Mouse (Mus musculus) heart, postnatal 14 days (tissue): Measurements from ENCODE around the gene Ppp1r12b. TPM values are rescaled to one million over a fixed set of nuclear protein-coding genes. Genes with fewer than 3 reads are reported as not detected.
A peak's percentile ranks its signal among the peaks of the same experiment; 100 is the strongest.

Source experiments
- DNase-seq, 2 experiments: peaks; one replicate each; pipeline ENCODE4 v3.0.0; 2021 to 2022
- intact Hi-C: fragments of 180-260 bp; cut with DNase I; formaldehyde crosslinking; loops from one replicate; pipeline ENCODE4 v1.15.1; 2025
- long read RNA-seq, 2 experiments: library from polyadenylated mRNA; stranded (forward); transcript quantifications; one replicate each; pipeline ENCODE4 v2.0.0; 2021
- total RNA-seq, 2 experiments: library from RNA; stranded (reverse); gene quantifications; 2 replicates each; pipeline ENCODE4 v1.2.3; 2021

Ppp1r12b gene
- total RNA-seq = 100 to 1,000 TPM; 140 to 142 TPM
- long read RNA-seq, experiment 1, partial matches to known transcripts = 0 of 38 reads
- long read RNA-seq, experiment 1, other reads (novel, unspliced or antisense) = 38 of 38 reads
- long read RNA-seq, experiment 2, partial matches to known transcripts = 3 of 31 reads
- long read RNA-seq, experiment 2, other reads (novel, unspliced or antisense) = 28 of 31 reads

DNA sequence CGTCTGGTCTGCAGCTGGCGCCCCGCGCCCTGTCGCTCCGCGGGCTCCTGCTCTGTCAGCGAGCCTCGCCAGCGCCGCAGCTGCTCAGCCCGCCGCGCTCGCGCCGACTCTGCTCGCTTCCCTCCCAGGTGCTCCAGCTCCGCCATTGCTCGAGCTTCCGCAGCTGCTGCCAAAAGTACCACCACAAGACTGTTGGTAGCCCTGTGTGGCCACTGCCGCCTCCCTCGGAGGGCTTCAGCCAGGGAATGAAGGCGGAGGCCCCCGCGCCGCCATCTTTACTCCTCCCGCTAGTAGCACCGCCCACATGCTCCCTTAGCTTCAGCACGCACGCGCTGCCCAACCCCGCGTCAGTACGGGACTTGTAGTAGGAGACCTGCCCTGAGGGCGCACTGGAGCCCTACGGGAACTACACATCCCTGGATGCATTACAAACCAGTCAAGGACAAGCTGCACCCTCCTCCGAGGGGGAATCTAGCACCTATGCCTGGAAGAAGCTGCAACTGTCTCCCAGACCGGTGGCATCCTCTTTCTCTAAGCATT lies at the start of gene Ppp1r12b:
Ppp1r12b (minus strand) TSS at position 306 of the 540 bp plus-strand sequence.
- intact Hi-C loops = no loop called here
- DNase-seq = peak; percentile 93 to 95

DNA sequence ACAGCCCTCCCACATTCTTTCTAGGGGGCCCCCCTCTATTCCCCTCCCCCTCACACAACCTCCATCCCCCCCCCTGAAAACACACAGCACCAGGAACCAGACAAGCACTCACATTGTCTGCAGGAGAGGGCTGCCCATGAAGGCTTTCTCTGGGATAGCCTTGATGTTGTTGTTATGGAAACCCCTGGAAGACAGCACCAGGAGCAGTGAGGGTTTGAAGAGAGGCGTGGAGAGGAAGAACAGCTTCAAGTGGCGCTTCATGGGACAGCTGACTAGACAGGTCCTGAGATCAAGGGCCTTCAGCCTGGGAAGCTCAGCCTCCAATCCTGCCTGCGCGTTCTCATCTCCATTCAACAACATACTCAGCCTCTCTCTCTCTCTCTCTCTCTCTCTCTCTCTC lies 47.6 kb upstream of the Ppp1r12b start:
- intact Hi-C loops = loop anchor here (2.0 kb wide), 1 partner anchor 19 kb away; no protein-coding TSS in a partner anchor

DNA sequence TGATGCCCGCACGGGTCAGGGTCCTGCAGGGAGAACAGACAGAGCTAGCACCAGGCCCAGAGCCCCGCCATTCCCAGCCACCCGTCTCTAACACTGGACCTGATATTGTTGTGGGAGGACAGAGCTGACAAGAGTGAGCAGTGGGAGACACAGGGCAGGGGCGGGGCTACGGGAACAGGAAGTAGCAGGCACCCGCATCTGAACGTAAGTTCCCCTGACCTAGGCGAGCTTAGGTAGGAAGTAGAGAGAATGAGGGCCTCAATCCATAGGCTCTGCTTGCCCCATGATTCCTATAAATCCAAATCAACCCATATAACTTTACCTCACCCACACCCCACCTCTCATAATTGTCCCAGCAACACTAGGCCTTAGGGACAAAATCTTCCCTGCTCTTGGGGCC lies 44.8 kb upstream of the Ppp1r12b start:
- DNase-seq = no peak
- intact Hi-C loops = no loop called here

More for the DNA sequence above, 47.6 kb upstream of the Ppp1r12b start:
- DNase-seq = no peak

DNA sequence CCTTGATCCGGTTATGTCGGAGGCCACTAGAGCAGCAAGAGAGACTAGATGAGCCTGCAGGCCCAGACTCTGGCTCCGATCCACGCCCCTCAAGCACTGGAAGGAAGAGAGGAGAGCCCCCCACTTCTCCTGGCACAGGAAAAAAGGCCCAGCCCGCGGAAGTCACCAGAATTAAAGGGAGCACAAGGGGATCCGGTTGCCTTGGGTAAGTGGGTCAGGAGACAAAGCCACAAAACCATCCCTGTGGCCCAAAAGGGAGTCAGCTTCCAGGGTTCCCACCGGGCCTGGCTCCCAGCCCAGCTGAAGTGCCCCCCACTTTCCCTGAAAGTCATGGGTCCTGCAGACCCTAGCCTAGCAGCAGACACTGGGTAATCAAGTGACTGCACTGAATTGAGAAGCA lies 42.5 kb upstream of the Ppp1r12b start:
- intact Hi-C loops = no loop called here
- DNase-seq = no peak

DNA sequence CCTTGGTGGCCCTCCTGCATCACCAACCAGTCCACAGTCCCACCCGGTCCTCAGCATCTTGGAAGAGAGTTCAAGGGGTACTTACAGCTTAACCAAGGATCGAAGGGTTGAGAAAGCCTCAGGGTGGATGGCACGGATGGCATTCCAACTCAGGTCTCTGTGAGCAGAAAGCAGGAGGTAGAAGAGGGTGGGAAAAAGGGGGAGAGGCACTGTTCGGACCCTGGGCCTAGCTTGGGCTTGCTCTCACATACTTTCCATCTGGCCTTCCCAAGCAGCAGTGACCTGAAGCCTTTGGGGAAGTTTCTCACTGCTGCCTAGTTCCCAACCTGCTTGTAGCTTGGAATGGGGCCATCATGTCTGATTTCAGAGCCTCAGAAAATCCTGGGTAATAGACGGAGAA lies 41.8 kb upstream of the Ppp1r12b start:
- no peak for DNase-seq
- intact Hi-C loops = no loop called here

DNA sequence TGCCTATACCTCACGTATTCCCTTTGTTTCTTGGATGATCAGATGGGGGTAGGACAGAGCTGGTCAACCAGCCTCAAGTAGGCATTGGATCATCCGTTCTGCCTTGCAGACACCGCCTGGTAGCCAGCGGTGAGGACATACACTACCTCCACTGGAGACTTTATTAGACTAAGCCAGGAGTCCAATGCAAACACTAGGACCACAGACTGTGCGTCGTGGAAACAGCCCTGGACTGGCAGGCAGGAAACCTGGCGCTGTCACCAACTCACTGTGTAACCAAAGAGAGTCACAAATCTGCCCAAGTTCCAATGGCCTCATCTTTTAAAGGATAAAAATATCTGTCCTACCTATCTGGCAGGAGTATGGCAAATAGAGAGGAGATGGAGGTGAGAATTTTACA lies 40.7 kb upstream of the Ppp1r12b start:
- intact Hi-C loops = no loop called here

DNA sequence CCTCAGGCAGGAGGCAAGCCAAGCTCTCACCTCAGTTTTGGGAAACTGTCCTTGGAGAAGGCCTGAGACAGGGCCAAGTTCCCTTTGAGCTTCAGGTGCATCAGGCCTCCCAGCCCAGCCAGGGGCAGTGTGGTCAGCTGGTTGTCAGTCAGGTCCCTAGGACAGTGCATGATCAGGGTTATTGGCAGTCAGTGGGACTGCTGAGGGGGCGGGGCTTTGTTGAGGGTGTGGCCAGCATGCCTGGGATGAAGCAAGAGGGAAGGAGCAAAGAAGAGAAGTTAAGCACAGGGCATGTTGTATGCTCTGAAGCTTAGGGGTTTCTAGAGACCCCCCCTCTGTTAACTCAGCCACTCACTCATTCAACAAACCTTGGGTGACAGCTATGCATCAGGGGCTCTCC lies 40.2 kb upstream of the Ppp1r12b start:
- peak in 1 of 2 experiments; percentile 20 for DNase-seq
- intact Hi-C loops = no loop called here

More for the DNA sequence above, 40.7 kb upstream of the Ppp1r12b start:
- DNase-seq = no peak

DNA sequence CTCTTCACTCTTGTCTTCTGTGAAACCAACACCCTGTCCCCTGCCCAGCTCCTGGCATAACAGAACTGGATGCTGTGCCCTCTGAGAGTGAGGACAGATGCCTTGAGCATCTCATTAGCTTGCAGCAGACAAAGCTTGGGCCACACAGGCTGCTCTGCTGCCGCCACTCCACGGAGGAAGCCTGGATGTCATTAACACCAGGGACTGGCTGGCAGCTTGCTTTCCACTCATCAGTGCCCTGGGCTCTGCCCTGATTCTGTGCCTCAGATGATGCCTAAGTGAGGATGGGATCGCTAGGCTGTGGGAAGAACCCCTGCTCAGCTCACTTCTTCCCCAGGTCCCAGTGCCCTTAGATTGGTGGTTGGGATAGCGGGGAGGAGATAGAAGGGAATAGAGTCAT lies 39.7 kb upstream of the Ppp1r12b start:
- no peak for DNase-seq
- intact Hi-C loops = no loop called here

DNA sequence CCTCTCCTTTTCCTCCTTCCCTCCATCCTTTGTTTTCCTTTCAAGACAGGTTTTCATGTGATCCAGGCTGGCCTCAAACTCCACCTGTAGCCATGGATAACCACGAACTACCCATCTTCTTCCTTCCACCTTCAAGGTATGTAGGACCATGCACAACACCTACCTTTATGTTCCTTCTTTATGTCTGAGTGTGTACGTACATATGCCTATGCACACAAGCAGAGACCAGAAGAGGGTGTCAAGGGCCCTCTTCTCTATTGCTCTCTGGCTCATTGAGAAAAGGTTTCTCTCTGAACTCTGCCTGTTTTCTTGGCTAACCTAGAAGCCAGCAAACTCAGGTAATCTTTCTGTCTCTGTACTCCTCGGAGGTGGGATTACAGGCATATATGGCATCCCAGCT lies 39.0 kb upstream of the Ppp1r12b start:
- no peak for DNase-seq
- intact Hi-C loops = no loop called here

DNA sequence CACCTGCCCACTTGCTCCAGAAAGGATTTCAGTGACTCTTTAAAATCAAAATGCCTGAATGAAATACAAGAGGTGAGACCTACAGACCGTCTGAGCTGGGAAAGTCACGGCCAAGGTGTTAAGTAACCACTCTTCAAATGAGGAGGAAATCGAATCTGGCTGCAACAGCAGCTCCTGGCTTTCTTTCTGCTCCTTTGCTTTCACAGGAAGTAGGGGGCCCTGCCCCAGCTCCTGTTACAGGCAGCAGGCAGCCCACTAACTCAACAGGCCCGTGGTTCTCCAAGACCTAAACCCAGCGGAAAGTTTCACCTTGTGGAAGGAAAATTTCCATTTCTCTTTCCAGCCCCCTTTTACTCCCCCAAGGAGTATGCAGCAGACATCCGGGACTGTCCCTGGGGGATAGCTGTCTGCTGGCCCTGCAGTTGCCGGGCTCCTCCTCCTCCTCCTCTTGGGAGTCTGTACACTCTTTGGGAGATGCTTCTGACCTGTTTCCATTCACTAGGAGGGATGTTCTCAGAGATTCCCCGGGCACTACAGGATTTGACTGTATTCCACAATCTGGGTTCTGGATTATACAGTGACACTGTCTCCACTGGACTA lies 36.4 kb upstream of the Ppp1r12b start:
- DNase-seq = peak; percentile 23 to 32
- intact Hi-C loops = no loop called here

DNA sequence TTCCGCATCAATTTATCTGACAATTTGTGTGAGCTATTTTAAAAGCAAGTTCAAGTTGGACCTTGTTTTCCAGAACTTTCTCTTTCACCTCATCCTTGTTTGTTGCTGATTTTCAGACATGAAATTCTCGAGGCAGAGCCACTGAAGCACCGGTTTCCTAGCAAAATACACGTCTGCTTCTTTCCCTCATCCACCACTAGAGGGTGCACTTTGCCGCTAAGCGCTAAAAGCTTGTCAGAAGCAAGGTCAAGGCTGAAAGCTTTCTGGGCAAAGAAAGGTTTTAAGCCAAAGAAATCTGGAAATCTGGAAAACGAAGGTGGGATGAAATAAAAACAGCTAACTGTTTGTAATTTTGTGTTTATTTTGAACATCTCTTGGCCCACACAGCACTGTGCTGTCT lies 33.6 kb upstream of the Ppp1r12b start:
- peak; percentile 74 to 87 for DNase-seq
- intact Hi-C loops = loop anchor here (1.0 to 10.0 kb wide), 2 partner anchors 117 to 375 kb away; no protein-coding TSS in a partner anchor

DNA sequence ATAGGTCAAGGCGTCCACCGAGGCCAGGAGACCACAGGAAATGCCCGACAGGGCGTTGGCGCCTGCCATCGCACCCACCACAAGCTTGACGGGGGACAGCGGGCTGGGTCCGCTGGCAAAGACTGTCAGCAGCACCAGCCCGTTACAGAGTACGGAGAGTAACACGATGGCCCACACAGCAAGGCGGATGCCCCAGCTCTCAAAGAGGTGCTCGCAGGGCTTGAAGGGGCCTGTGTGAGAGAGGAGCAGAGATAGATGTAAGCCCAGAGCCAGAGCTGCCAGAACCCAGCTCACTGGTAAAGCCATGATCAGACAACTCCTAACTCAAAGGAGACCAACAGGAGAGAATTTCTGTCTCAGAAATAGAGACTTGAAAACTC lies 32.2 kb upstream of the Ppp1r12b start:
- DNase-seq = no peak
- intact Hi-C loops = loop anchor here (10.0 kb wide), 1 partner anchor 377 kb away; no protein-coding TSS in a partner anchor

DNA sequence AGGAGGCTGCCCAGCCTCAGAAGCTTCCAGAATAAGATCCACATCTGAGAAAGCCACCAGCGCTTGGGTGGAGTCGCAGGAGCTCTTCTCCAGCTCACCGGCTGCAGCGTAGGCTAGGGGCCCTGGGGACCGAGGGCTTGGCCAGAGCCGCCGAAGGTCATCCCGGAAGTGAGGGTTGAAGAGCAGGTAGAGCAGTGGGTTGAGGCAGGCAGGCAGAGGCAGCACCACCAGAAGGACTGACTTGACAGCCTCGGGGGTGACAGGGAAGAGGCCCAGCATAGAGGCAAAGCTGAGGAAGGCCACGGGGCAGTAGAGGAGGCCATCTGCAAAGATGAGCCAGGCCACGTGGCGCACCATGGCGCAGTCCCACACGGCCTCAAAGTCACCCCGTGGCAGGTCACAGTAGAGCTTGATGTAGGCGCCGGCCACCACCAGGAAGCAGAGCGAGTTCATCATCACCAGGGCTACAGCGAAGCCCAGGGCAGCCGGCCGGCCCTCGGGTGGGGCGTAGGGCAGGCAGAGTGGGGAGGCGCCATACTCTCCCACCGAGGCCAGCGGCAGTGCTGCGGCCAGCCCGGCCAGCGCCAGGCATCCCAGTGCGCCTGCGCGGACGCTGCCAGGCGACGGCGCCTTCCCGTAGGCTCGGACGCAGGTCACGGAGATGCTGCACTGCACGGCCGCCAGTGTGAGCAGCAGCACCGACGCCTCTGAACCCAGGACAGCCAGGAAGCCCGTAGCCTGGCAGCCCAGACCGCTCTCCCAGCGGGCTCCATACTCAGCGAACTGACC lies 31.6 kb upstream of the Ppp1r12b start:
- DNase-seq = peak; percentile 73 to 74
- intact Hi-C loops = loop anchor here (10.0 kb wide), 1 partner anchor 377 kb away; no protein-coding TSS in a partner anchor

DNA sequence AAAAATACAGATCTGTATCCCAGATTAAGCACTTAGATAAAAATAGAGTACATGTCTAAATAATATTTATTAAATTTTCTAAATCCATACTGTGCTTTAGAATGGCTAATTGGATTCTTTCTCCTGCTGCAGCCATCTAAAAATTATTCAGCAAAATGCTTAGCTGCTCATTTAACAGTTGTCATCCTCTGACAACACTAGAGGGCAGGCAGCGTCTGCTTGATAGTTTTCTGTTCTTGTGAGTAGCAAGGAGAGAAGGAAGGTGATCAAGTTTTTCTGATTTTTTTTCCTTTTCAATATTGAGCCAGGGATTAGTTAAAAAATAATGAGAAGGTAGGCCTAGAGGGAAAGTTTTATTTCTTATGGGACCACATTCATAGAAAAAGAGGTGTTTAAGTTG lies 17.2 kb upstream of the Ppp1r12b start:
- DNase-seq = no peak
- intact Hi-C loops = no loop called here

DNA sequence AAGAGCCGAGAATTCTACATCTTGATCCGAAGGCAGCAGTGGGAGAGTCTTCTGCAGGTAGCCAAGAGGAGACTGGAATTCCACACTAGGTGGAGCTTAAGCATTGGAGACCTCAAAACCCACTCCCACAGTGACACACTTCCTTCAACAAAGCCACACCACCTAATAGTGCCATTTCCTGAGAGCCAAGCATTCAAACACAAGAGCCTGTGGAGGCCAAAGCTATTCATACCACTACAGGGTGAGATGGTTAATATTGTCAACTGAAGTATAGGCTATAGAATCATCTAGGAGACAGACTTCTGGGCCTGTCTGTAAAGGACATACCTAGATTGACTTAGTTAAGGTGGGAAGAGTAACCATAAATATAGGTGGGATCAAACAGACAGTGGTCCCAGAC lies 9.7 kb upstream of the Ppp1r12b start:
- intact Hi-C loops = loop anchor here (10.0 kb wide), 2 partner anchors 241 to 319 kb away; partner anchors contain the start of gene Rnpep
- no peak for DNase-seq

DNA sequence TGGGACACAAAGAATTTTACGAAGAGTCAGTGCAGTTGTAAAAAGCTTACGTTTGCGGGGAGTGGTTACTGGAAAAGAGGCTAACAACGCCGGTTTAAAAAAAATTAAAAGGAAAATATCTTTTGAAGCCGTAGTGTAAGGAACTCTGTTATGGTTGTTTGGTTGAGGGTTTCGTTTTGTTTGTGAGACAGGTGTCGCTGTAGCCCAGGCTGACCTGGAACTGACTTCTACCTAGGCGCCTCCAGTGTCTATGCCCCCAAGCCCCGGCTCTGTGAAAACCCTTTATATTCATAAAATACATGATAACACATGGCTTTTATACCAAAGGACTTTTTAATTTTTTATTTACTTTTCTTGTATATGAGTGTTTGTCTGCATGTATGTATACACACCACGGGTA lies 7.1 kb upstream of the Ppp1r12b start:
- DNase-seq = no peak
- intact Hi-C loops = loop anchor here (10.0 kb wide), 2 partner anchors 238 to 322 kb away; partner anchors contain the start of gene Rnpep

DNA sequence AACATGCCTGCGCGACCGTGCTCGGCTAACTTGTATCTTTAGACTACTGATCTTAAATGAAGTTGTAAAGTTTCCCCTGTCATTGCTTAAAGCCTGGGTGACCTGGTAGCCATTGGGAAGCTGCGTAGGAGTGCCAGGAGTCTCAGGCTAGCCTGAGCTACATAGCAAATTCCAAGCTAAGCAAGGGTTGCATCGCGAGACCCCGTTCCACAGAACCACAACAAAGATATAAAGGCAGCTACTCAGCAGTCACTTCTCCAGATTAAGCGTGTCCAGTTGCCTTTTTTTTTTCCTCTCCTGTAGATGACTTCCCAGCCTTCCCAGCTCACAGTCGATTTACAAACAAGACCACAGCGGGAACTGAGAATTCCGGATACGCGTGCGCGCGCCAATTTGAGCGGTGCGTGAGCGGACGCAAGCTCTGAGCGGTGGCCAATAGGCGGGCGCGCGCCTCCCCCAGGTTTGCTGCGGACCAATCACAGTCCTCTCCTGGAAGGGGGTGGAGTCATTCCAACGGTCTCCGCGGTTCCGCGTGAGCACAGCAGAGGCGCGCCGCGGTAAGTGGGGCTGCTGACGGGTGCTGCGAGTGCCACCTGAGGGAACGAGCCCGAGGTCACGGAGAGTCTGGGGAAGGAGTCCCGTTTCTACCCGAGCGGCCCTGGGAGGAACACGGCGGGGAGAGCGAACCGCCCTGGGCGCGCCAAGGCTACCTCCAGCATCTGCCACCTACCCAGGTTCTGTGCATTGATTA lies 6.5 kb upstream of the Ppp1r12b start, which contains the start of gene Ube2t:
Ube2t (plus strand) TSS at position 513 of the 751 bp plus-strand sequence.
- intact Hi-C loops = loop anchor here (10.0 kb wide), 2 partner anchors 237 to 323 kb away; partner anchors contain the start of gene Rnpep
- DNase-seq = peak; percentile 93 to 95

DNA sequence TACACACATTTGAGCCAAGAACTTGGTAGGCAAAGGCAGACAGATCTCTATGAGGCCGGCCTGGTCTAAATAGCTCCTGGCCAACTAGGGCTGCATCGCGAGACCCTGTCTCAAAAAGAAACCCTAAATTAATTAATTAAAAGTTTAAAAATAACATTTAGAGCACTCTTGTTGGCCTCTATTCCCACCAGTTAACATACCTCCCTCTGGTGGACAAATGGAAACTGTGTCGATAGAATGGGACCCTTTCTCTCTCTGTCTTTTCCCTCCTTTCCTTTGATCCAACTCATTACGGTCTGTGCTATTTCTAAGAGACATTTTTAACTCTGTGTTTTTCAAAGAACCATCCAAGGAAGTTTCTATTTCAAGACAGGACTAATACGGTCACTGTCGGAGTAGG lies 4.9 kb upstream of the Ppp1r12b start:
- DNase-seq = no peak
- intact Hi-C loops = loop anchor here (10.0 kb wide), 2 partner anchors 236 to 324 kb away; partner anchors contain the start of gene Rnpep

DNA sequence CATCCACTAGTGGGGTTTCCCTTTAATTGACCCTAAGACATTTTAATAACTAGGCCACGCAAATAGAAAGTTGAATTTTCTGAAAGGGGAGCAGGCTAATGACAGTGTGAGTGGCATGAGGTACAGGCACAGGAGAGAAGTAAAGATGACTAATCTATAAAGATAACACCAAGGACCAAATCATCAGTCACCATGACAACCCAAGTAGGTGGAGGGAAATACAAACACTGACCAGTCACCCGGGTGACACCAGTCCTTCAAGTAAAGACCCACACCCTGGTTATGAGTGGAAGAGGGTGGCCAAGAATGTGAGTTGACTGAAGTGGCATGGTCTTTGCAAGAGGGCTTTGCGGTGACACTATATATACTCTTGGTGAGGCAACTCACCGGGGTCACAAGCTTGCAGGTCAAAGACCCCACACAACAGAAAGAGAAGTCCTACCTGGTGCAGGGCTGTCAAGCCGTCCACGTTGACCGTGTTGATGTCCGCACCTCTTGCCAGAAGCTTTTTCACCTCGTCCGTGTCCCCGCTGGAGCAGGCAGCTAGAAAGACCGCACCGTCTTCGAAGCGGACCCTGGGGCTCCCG lies 599 bp downstream of the Ppp1r12b start:
- intact Hi-C loops = no loop called here
- DNase-seq = no peak

DNA sequence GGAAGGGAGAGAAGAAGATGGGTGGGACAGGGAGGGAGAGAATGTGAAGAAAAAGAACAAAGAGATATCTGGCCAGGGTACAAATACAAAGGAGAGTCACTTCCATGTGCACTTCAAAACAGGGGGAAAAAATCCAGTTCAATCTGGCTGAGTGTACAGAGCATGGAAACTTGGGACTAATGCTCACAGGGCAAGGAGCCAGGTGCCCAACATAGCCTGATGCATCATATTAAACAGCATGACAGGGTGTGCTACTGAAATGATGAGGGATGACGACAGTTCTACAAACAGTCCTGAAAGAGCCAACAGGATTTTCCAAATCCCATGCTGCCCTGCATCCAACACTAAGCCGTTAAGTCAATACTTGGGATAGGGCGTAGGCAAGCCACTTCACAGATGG lies 5.8 kb downstream of the Ppp1r12b start:
- DNase-seq = peak in 1 of 2 experiments; percentile 23
- intact Hi-C loops = no loop called here
